Mouse (Mus musculus) heart, embryonic 15.5 days (tissue): ENCODE measurements around the gene Hoxb1. TPM values are rescaled to one million over a fixed set of nuclear protein-coding genes. Genes with fewer than 3 reads are reported as not detected.

Experiments used
- ATAC-seq: fragments of 200-750 bp; cut with Nextera tagmentation; replicated peaks from 2 replicates; pipeline ENCODE4 v1.8.0; 2017; ENCODE audit warnings: low read depth, moderate TSS enrichment; ENCODE audit not compliant: insufficient number of reproducible peaks, insufficient read depth, low FRiP score
- H3K27ac ChIP-seq: fragments of 300-500 bp; sonication (generic); 2 replicates; pipeline ENCODE4 v1.5.1; 2015; ENCODE audit warnings: mild to moderate bottlenecking, inconsistent platforms
- H3K27me3 ChIP-seq: fragments of 300-500 bp; sonication (generic); 2 replicates; pipeline ENCODE4 v1.6.1; 2015; ENCODE audit warnings: inconsistent platforms
- H3K36me3 ChIP-seq: fragments of 300-500 bp; sonication (generic); 2 replicates; pipeline ENCODE4 v1.6.1; 2015; ENCODE audit warnings: mild to moderate bottlenecking, inconsistent platforms
- H3K4me1 ChIP-seq: fragments of 300-500 bp; sonication (generic); replicated peaks from 2 replicates; pipeline ENCODE4 v1.6.1; 2015; ENCODE audit warnings: inconsistent platforms
- H3K4me2 ChIP-seq: fragments of 300-500 bp; sonication (generic); 2 replicates; pipeline ENCODE4 v1.6.1; 2015; ENCODE audit warnings: inconsistent platforms, mild to moderate bottlenecking, moderate library complexity
- H3K4me3 ChIP-seq: fragments of 300-500 bp; sonication (generic); 2 replicates; pipeline ENCODE4 v1.5.1; 2015; ENCODE audit warnings: mild to moderate bottlenecking, inconsistent platforms
- H3K9ac ChIP-seq: fragments of 300-500 bp; sonication (generic); 2 replicates; pipeline ENCODE4 v1.6.1; 2015; ENCODE audit warnings: mild to moderate bottlenecking, inconsistent platforms
- H3K9me3 ChIP-seq: fragments of 300-500 bp; sonication (generic); replicated peaks from 2 replicates; pipeline ENCODE4 v1.6.1; 2016; ENCODE audit warnings: inconsistent platforms
- WGBS: fragments of 180-500 bp; shearing (Covaris S2); methylation state at CpG from one replicate; pipeline ENCODE4 v1.1.7; 2015; ENCODE audit warnings: mixed read lengths; 5-methylcytosine and 5-hydroxymethylcytosine counted together
- microRNA counts: library from miRNA; unstranded; fragments of <30 nt; microRNA quantifications from one replicate; lab custom pipeline; 2016
- microRNA-seq: library from miRNA; unstranded; fragments of <30 nt; microRNA quantifications from one replicate; pipeline ENCODE4, GENCODE M21; 2016
- polyA plus RNA-seq: library from polyadenylated mRNA; unstranded; fragments of >200 nt; fragmentation: Nextera tagmentation; extraction: Ambion mirVana; gene quantifications from 2 replicates; pipeline ENCODE4 v1.2.1, GENCODE M21; 2015

Gene Hoxb1
- polyA plus RNA-seq, 1 experiment from 2014 or later, result not detected

GRCm38 (mm10) chr11:96405541-96405940 lies 40.0 kb downstream of the Hoxb1 start:
- Histone ChIP-seq H3K4me3 (no peak overlapping the region), H3K36me3 (no peaks in the 10 kb centered on the region), H3K4me2 (no peak overlapping the region), H3K27me3 (peaks cover 94% of the 10 kb centered on the region), H3K9me3 (no peaks in the 10 kb centered on the region), H3K4me1 (peaks cover 16% of the 10 kb centered on the region), H3K9ac (no peak overlapping the region), H3K27ac (no peak overlapping the region)
- WGBS, result 48% methylated on average over 4 of the region's 4 CpGs
- ATAC-seq, result no peak

- Histone ChIP-seq H3K4me1 (peaks cover 16% of the 10 kb centered on the region), H3K36me3 (no peaks in the 10 kb centered on the region), H3K9ac (no peak overlapping the region), H3K27ac (no peak overlapping the region), H3K4me2 (peak overlapping the region; percentile 49), H3K27me3 (peaks cover 86% of the 10 kb centered on the region), H3K4me3 (peak overlapping the region; percentile 30), H3K9me3 (no peaks in the 10 kb centered on the region)
- ATAC-seq, result peak; percentile 69
- WGBS, result 4% methylated on average over 36 of the region's 36 CpGs
These were observed 41.9 kb downstream of the Hoxb1 start for GRCm38 (mm10) chr11:96407191-96408072.

GRCm38 (mm10) chr11:96408234-96409010 lies 42.9 kb downstream of the Hoxb1 start:
- no peak for ATAC-seq
- peaks cover 88% of the 10 kb centered on the region for H3K27me3 ChIP-seq
- H3K36me3 ChIP-seq, result no peaks in the 10 kb centered on the region
- no peak overlapping the region for H3K27ac ChIP-seq
- 47% methylated on average over 14 of the region's 14 CpGs for WGBS
- H3K4me3 ChIP-seq, result peak overlapping the region; percentile 30; the same call in 1 of the 2 replicates
- H3K4me1 ChIP-seq, result peaks cover 20% of the 10 kb centered on the region
- no peak overlapping the region for H3K9ac ChIP-seq
- H3K4me2 ChIP-seq, result no peak overlapping the region; the same call in 1 of the 2 replicates
- H3K9me3 ChIP-seq, result no peaks in the 10 kb centered on the region

GRCm38 (mm10) chr11:96411019-96411418 lies 45.5 kb downstream of the Hoxb1 start:
- ATAC-seq, result no peak
- H3K9ac ChIP-seq, result no peak overlapping the region

GRCm38 (mm10) chr11:96411934-96412333 lies 46.4 kb downstream of the Hoxb1 start:
- Histone ChIP-seq H3K27ac (no peak overlapping the region), H3K4me3 (no peak overlapping the region), H3K36me3 (no peaks in the 10 kb centered on the region), H3K27me3 (peaks cover 88% of the 10 kb centered on the region), H3K9me3 (no peaks in the 10 kb centered on the region), H3K4me1 (peaks cover 18% of the 10 kb centered on the region), H3K4me2 (no peak overlapping the region), H3K9ac (no peak overlapping the region)
- no peak for ATAC-seq
- 67% methylated on average over 4 of the region's 4 CpGs for WGBS

More at GRCm38 (mm10) chr11:96411019-96411418, 45.5 kb downstream of the Hoxb1 start:
- 63% methylated on average over 5 of the region's 5 CpGs for WGBS
- H3K36me3 ChIP-seq, result no peaks in the 10 kb centered on the region
- peaks cover 18% of the 10 kb centered on the region for H3K4me1 ChIP-seq
- H3K4me2 ChIP-seq, result no peak overlapping the region
- no peak overlapping the region for H3K4me3 ChIP-seq
- H3K27me3 ChIP-seq, result peaks cover 89% of the 10 kb centered on the region
- no peaks in the 10 kb centered on the region for H3K9me3 ChIP-seq
- no peak overlapping the region for H3K27ac ChIP-seq

- H3K27ac ChIP-seq, result 0 out of 2 replicates have a peak overlapping the region, but pooled peaks have one; percentile 32
These were observed 47.5 kb downstream of the Hoxb1 start for GRCm38 (mm10) chr11:96412941-96413491.

GRCm38 (mm10) chr11:96413527-96413926 lies 48.0 kb downstream of the Hoxb1 start:
- H3K36me3 ChIP-seq, result no peaks in the 10 kb centered on the region
- 0 out of 2 replicates have a peak overlapping the region, but pooled peaks have one; percentile 21 for H3K4me2 ChIP-seq
- peak; percentile 50; the same call in 1 of the 2 replicates for ATAC-seq
- no peak overlapping the region for H3K9ac ChIP-seq
- H3K27ac ChIP-seq, result peak overlapping the region; percentile 32
- 16% methylated on average over 8 of the region's 8 CpGs for WGBS
- no peaks in the 10 kb centered on the region for H3K9me3 ChIP-seq
- peaks cover 84% of the 10 kb centered on the region for H3K27me3 ChIP-seq
- H3K4me3 ChIP-seq, result no peak overlapping the region
- H3K4me1 ChIP-seq, result peaks cover 7% of the 10 kb centered on the region

More at GRCm38 (mm10) chr11:96412941-96413491, 47.5 kb downstream of the Hoxb1 start:
- no peak for ATAC-seq
- Histone ChIP-seq H3K27me3 (peaks cover 84% of the 10 kb centered on the region), H3K4me2 (0 out of 2 replicates have a peak overlapping the region, but pooled peaks have one; percentile 21), H3K9me3 (no peaks in the 10 kb centered on the region), H3K36me3 (no peaks in the 10 kb centered on the region), H3K9ac (no peak overlapping the region), H3K4me3 (no peak overlapping the region), H3K4me1 (peaks cover 9% of the 10 kb centered on the region)
- 73% methylated on average over 9 of the region's 9 CpGs for WGBS

GRCm38 (mm10) chr11:96414002-96414401 lies 48.5 kb downstream of the Hoxb1 start:
- WGBS, result 23% methylated on average over 2 of the region's 2 CpGs
- Histone ChIP-seq H3K4me3 (no peak overlapping the region), H3K36me3 (no peaks in the 10 kb centered on the region), H3K4me1 (peaks cover 7% of the 10 kb centered on the region), H3K9ac (no peak overlapping the region), H3K27me3 (peaks cover 79% of the 10 kb centered on the region), H3K4me2 (no peak overlapping the region), H3K27ac (peak overlapping the region; percentile 32), H3K9me3 (no peaks in the 10 kb centered on the region)
- ATAC-seq, result no peak

MicroRNAs within 50 kb of the gene (microRNA counts, 519-probe panel; counts per million panel counts)
- 2,589 counts per million, percentile 57 among the panel's probes with 10 or more counts for microRNA mmu-miR-10a (lab: Ali Mortazavi, UCI)

Small RNA genes within 50 kb of the gene (microRNA-seq; reads per million reads assigned to microRNA genes)
- gene Mir10a, result 6,682 reads per million, percentile 93 among the genes with 10 or more reads in this experiment

Other genes with a start within 250 kb of the Hoxb1 start
- gene Ttll6, start 232.0 kb upstream of the Hoxb1 start, polyA plus RNA-seq, result 0.05 and 0.18 TPM in 2 replicates
- gene Hoxb13, start 171.4 kb upstream of the Hoxb1 start, polyA plus RNA-seq, result not detected in 2 replicates
- 0.06 TPM in 1 of 2 replicates, not detected in the other for gene Hoxb9, start 94.3 kb upstream of the Hoxb1 start, polyA plus RNA-seq
- 0.08 TPM in 1 of 2 replicates, not detected in the other for gene Hoxb8, start 83.8 kb upstream of the Hoxb1 start, polyA plus RNA-seq
- 0.25 and 0.32 TPM in 2 replicates for gene Hoxb7, start 79.1 kb upstream of the Hoxb1 start, polyA plus RNA-seq
- 0.49 and 1.2 TPM in 2 replicates for gene Hoxb6, start 73.3 kb upstream of the Hoxb1 start, polyA plus RNA-seq
- 1.4 and 3.3 TPM in 2 replicates for gene Hoxb5, start 62.4 kb upstream of the Hoxb1 start, polyA plus RNA-seq
- 0.31 and 0.70 TPM in 2 replicates for gene Hoxb4, start 47.5 kb upstream of the Hoxb1 start, polyA plus RNA-seq
- gene Hoxb3, start 42.4 kb upstream of the Hoxb1 start, polyA plus RNA-seq, result 0.71 and 0.98 TPM in 2 replicates
- 3.7 and 6.8 TPM in 2 replicates for gene Hoxb2, start 15.2 kb upstream of the Hoxb1 start, polyA plus RNA-seq
- gene Skap1, start 98.8 kb downstream of the Hoxb1 start, polyA plus RNA-seq, result 0.91 and 10.4 TPM in 2 replicates